ENCODE assay signal across 8 mouse cellular contexts in genomic region chr11:60912525-60912973, GRCm38 (mm10). TPM values are rescaled to one million over a fixed set of nuclear protein-coding genes. Genes with fewer than 3 reads are reported as not detected.
DNase-seq lines count a peak whose midpoint lies in the region; ATAC-seq and TF ChIP-seq lines count a peak whose summit lies in the region.

No protein-coding gene starts in this region.

- WGBS in forebrain, postnatal 0 days: 39% methylated on average over 7 of the region's 7 CpGs
- WGBS in midbrain, embryonic 10.5 days: 35% methylated on average over 7 of the region's 7 CpGs

- H3K4me3 ChIP-seq in layer of hippocampus, adult 2 months: peak overlapping the region; percentile 95
- peak overlapping the region; percentile 93 for H3K4me3 ChIP-seq in forebrain, postnatal 0 days (ENCODE audit: low read depth, low read length)
- H3K4me3 ChIP-seq in midbrain, embryonic 10.5 days: peak overlapping the region; percentile 90

- TF ChIP-seq CTCF in layer of hippocampus, adult 2 months (conservative IDR thresholded peaks at IDR 0.05): no peak
- TF ChIP-seq CTCF in forebrain, postnatal 0 days (IDR thresholded peaks at IDR 0.05; ENCODE audit: low read depth): no peak

- H3K4me2 ChIP-seq in forebrain, postnatal 0 days (ENCODE audit: low read depth): peak overlapping the region; percentile 78

- peak overlapping the region; percentile 91 for H3K27ac ChIP-seq in layer of hippocampus, adult 2 months
- H3K27ac ChIP-seq in forebrain, postnatal 0 days (ENCODE audit: low read depth, low read length): no peak overlapping the region
- H3K27ac ChIP-seq in midbrain, embryonic 10.5 days (replicated peaks): no peak overlapping the region

- H3K4me1 ChIP-seq in forebrain, postnatal 0 days (ENCODE audit: insufficient read depth): peaks cover 12% of the 10 kb centered on the region
- peaks cover 31% of the 10 kb centered on the region for H3K4me1 ChIP-seq in midbrain, embryonic 10.5 days

- H3K9ac ChIP-seq in forebrain, postnatal 0 days: peak overlapping the region; percentile 84

- no peak for DNase-seq in layer of hippocampus, adult 2 months (ENCODE audit: low spot score in 2 of 2)
- no peak for DNase-seq in layer of hippocampus, postnatal 36 days
- peak; percentile 83 for DNase-seq in adipocyte (ENCODE audit: low spot score)
- no peak for DNase-seq in forebrain, postnatal 0 days
- DNase-seq in midbrain, embryonic 10.5 days (ENCODE audit: low spot score): no peak
- DNase-seq in adrenal gland, postnatal 36 days: no peak
- DNase-seq in left cerebral cortex, adult 18-20 months (ENCODE audit: low spot score in 2 of 2): no peak

- no peak for ATAC-seq in forebrain, postnatal 0 days
- no peak for ATAC-seq in frontal cortex, adult (ENCODE audit: low TSS enrichment)

- no peaks in the 10 kb centered on the region for H3K27me3 ChIP-seq in forebrain, postnatal 0 days (ENCODE audit: insufficient read depth, low read length)
- no peaks in the 10 kb centered on the region for H3K27me3 ChIP-seq in midbrain, embryonic 10.5 days (ENCODE audit: low read depth, poor library complexity, severe bottlenecking)

- H3K36me3 ChIP-seq in forebrain, postnatal 0 days (ENCODE audit: insufficient read depth): no peaks in the 10 kb centered on the region
- H3K36me3 ChIP-seq in midbrain, embryonic 10.5 days: no peaks in the 10 kb centered on the region

- no peaks in the 10 kb centered on the region for H3K9me3 ChIP-seq in forebrain, postnatal 0 days (ENCODE audit: low read length)
- no peaks in the 10 kb centered on the region for H3K9me3 ChIP-seq in midbrain, embryonic 10.5 days (replicated peaks)

RNA-seq across cellular contexts. Expression of gene Natd1, which starts 2.0 kb away (rescaled TPM):
- total RNA-seq in layer of hippocampus, adult 2 months (2021): 10 to 100 TPM; 10.6 TPM
- 10 to 100 TPM; 11.3 to 12.3 TPM for total RNA-seq in layer of hippocampus, postnatal 36 days (2021)
- total RNA-seq in forebrain, postnatal 0 days (2014; rRNA removed): 19.2 and 29.7 TPM in 2 replicates
- polyA plus RNA-seq in forebrain, postnatal 0 days (2015; fragmentation: Nextera tagmentation; extraction: Ambion mirVana): 17.2 and 18.1 TPM in 2 replicates
- polyA plus RNA-seq in midbrain, embryonic 10.5 days (2016; fragmentation: Nextera tagmentation; extraction: Ambion mirVana): 18.0 and 26.9 TPM in 2 replicates
- total RNA-seq in adrenal gland, postnatal 36 days (2021): 10 to 100 TPM; 19.5 to 26.3 TPM
- 10 to 100 TPM; 11.4 to 12.3 TPM for total RNA-seq in left cerebral cortex, adult 18-20 months (2021)

RNA-seq across cellular contexts. Expression of gene Map2k3, which starts 19.3 kb away (rescaled TPM):
- total RNA-seq in layer of hippocampus, adult 2 months (2021): 10 to 100 TPM; 13.1 to 15.2 TPM
- 10 to 100 TPM; 12.4 to 14.8 TPM for total RNA-seq in layer of hippocampus, postnatal 36 days (2021)
- total RNA-seq in forebrain, postnatal 0 days (2014; rRNA removed): 10.6 and 14.8 TPM in 2 replicates
- polyA plus RNA-seq in forebrain, postnatal 0 days (2015; fragmentation: Nextera tagmentation; extraction: Ambion mirVana): 17.6 and 20.5 TPM in 2 replicates
- 55.7 and 65.1 TPM in 2 replicates for polyA plus RNA-seq in midbrain, embryonic 10.5 days (2016; fragmentation: Nextera tagmentation; extraction: Ambion mirVana)
- total RNA-seq in adrenal gland, postnatal 36 days (2021): 100 to 1,000 TPM in 1 of 2 experiments, 10 to 100 TPM in 1; 86.9 to 151 TPM
- 10 to 100 TPM; 20.5 to 21.4 TPM for total RNA-seq in left cerebral cortex, adult 18-20 months (2021)

RNA-seq across cellular contexts. Expression of gene Tmem11, which starts 33.5 kb away (rescaled TPM):
- total RNA-seq in layer of hippocampus, adult 2 months (2021): 10 to 100 TPM; 26.8 to 29.1 TPM
- 10 to 100 TPM; 28.1 to 28.4 TPM for total RNA-seq in layer of hippocampus, postnatal 36 days (2021)
- total RNA-seq in forebrain, postnatal 0 days (2014; rRNA removed): 45.1 and 48.7 TPM in 2 replicates
- 57.2 and 58.5 TPM in 2 replicates for polyA plus RNA-seq in forebrain, postnatal 0 days (2015; fragmentation: Nextera tagmentation; extraction: Ambion mirVana)
- polyA plus RNA-seq in midbrain, embryonic 10.5 days (2016; fragmentation: Nextera tagmentation; extraction: Ambion mirVana): 71.0 and 75.7 TPM in 2 replicates
- 10 to 100 TPM; 41.3 to 46.3 TPM for total RNA-seq in adrenal gland, postnatal 36 days (2021)
- total RNA-seq in left cerebral cortex, adult 18-20 months (2021): 10 to 100 TPM; 28.1 to 29.7 TPM
